Mouse (Mus musculus) left cerebral cortex, postnatal 4 days (tissue): ENCODE measurements at regions not wholly inside any gene's neighbourhood (a gene's known extent, or its start where the extent isn't known, plus 50 kb on each side); places are given as distances from the start of the nearest gene placed in this dataset.

Experiments
- DNase-seq: peaks from one replicate; pipeline ENCODE4 v3.0.0-alpha.2; 2022
- intact Hi-C: fragments of 180-260 bp; cut with DNase I; formaldehyde crosslinking; loops from one replicate; pipeline ENCODE4 v1.15.1; 2025

GRCm38 (mm10) chr4:131457551-131457950 lies 380.5 kb downstream of the Ptpru start:
- intact Hi-C loops, result no loop called here
- no peak for DNase-seq

GRCm38 (mm10) chr4:131459746-131460145 lies 378.3 kb downstream of the Ptpru start:
- no peak for DNase-seq
- intact Hi-C loops, result no loop called here

GRCm38 (mm10) chr4:131461312-131461711 lies 376.8 kb downstream of the Ptpru start:
- no peak for DNase-seq
- intact Hi-C loops, result no loop called here

- intact Hi-C loops, result no loop called here
- DNase-seq, result no peak
These were observed 376.4 kb downstream of the Ptpru start for GRCm38 (mm10) chr4:131461728-131462127.

- peak; percentile 31 for DNase-seq
- intact Hi-C loops, result no loop called here
These were observed 363.1 kb downstream of the Ptpru start for GRCm38 (mm10) chr4:131475023-131475422.

- intact Hi-C loops, result no loop called here
- DNase-seq, result no peak
These were observed 359.2 kb downstream of the Ptpru start for GRCm38 (mm10) chr4:131478923-131479322.

- intact Hi-C loops, result no loop called here
- DNase-seq, result peak; percentile 58
These were observed 354.0 kb downstream of the Ptpru start for GRCm38 (mm10) chr4:131483958-131484605.

- peak; percentile 57 for DNase-seq
- intact Hi-C loops, result loop anchor here (5.0 kb wide), 1 partner anchor 52 kb away; no protein-coding TSS in a partner anchor
These were observed 353.4 kb downstream of the Ptpru start for GRCm38 (mm10) chr4:131484607-131485111.

GRCm38 (mm10) chr4:131485126-131485825 lies 352.8 kb downstream of the Ptpru start:
- intact Hi-C loops, result loop anchor here (5.0 kb wide), 1 partner anchor 53 kb away; no protein-coding TSS in a partner anchor
- peak; percentile 22 for DNase-seq

GRCm38 (mm10) chr4:131486821-131487220 lies 351.3 kb downstream of the Ptpru start:
- DNase-seq, result peak; percentile 96
- intact Hi-C loops, result loop anchor here (5.0 kb wide), 1 partner anchor 55 kb away; no protein-coding TSS in a partner anchor

GRCm38 (mm10) chr4:131488246-131488645 lies 349.8 kb downstream of the Ptpru start:
- intact Hi-C loops, result loop anchor here (5.0 kb wide), 1 partner anchor 56 kb away; no protein-coding TSS in a partner anchor
- DNase-seq, result no peak

GRCm38 (mm10) chr4:131489056-131489455 lies 349.0 kb downstream of the Ptpru start:
- DNase-seq, result no peak
- intact Hi-C loops, result loop anchor here (5.0 kb wide), 1 partner anchor 57 kb away; no protein-coding TSS in a partner anchor

- no peak for DNase-seq
- intact Hi-C loops, result no loop called here
These were observed 346.1 kb downstream of the Ptpru start for GRCm38 (mm10) chr4:131491960-131492359.

- intact Hi-C loops, result no loop called here
These were observed 344.4 kb downstream of the Ptpru start for GRCm38 (mm10) chr4:131493726-131494125.

GRCm38 (mm10) chr4:131496900-131497299 lies 341.2 kb downstream of the Ptpru start:
- intact Hi-C loops, result no loop called here
- no peak for DNase-seq

More at GRCm38 (mm10) chr4:131493726-131494125, 344.4 kb downstream of the Ptpru start:
- DNase-seq, result no peak

- intact Hi-C loops, result no loop called here
- no peak for DNase-seq
These were observed 337.0 kb downstream of the Ptpru start for GRCm38 (mm10) chr4:131500928-131501650.

- no peak for DNase-seq
- intact Hi-C loops, result no loop called here
These were observed 329.9 kb downstream of the Ptpru start for GRCm38 (mm10) chr4:131508154-131508553.

- DNase-seq, result peak; percentile 71
- intact Hi-C loops, result no loop called here
These were observed 326.5 kb downstream of the Ptpru start for GRCm38 (mm10) chr4:131511586-131511985.

- no peak for DNase-seq
- intact Hi-C loops, result no loop called here
These were observed 325.3 kb downstream of the Ptpru start for GRCm38 (mm10) chr4:131512768-131513167.

GRCm38 (mm10) chr4:131520636-131521306 lies 317.3 kb downstream of the Ptpru start:
- DNase-seq, result peak; percentile 44
- intact Hi-C loops, result no loop called here

GRCm38 (mm10) chr4:131521307-131521651 lies 316.8 kb downstream of the Ptpru start:
- no peak for DNase-seq

More at GRCm38 (mm10) chr4:131521307-131521651, 316.8 kb downstream of the Ptpru start:
- intact Hi-C loops, result no loop called here
